Mouse (Mus musculus): ENCODE data around the gene Pde11a.

DNA sequence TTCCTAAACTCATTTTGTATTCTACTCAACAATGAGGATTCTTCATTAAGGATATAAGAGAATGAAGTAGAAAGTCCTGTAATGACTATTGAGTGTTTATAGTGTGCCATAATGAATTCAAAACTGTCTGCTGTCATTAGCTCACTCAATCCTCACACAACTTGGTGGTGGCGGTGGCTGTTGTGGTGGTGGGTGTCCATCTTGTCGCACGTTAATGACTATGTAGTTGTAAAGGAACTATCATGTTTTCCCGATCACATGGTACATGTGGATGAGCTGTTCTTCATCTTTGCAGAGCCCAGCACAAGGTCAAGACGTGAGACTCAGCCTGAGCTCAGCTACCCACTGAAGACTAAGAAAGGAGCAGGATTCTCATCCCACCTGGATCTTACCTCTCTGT, 242.7 kb downstream of the Pde11a start:
- TF ChIP-seq CTCF (conservative IDR thresholded peaks at IDR 0.05; ENCODE audit: low read length) (no peak), POU5F1 (IDR thresholded peaks at IDR 0.05; ENCODE audit: borderline replicate concordance, low read length) (no peak)

Measured in E14TG2a.4 (cell line).